Mouse (Mus musculus) layer of hippocampus, adult 2 months (tissue): ENCODE measurements around the gene Copg2. TPM values are rescaled to one million over a fixed set of nuclear protein-coding genes. Genes with fewer than 3 reads are reported as not detected.
"Not testable (repeated sequence)": the region's sequence is repeated elsewhere in the genome, so short reads cannot be mapped to it uniquely, and the experiment has no call there.

Experiments
- DNase-seq, 2 experiments: peaks; one replicate each; pipeline ENCODE4 v3.0.0; 2022; ENCODE audit warnings: low spot score in 2 of 2
- H3K27ac ChIP-seq: fragments of 200-600 bp; 2 replicates; pipeline ENCODE4 v1.8.1; 2022
- H3K4me3 ChIP-seq: fragments of 200-600 bp; 2 replicates; pipeline ENCODE4 v1.8.1; 2022; ENCODE audit warnings: mild to moderate bottlenecking
- CTCF ChIP-seq: fragments of 200-600 bp; conservative IDR thresholded peaks from 2 replicates; pipeline ENCODE4 v1.8.1; 2022; ENCODE audit warnings: antibody characterized with exemption, mild to moderate bottlenecking, moderate library complexity
- total RNA-seq, 2 experiments: library from RNA; stranded (reverse); gene quantifications; 2 replicates each; pipeline ENCODE4 v1.2.3; 2021

Copg2 gene
- total RNA-seq, 2 experiments from 2014 or later: 85.2 to 90.8 TPM

DNA sequence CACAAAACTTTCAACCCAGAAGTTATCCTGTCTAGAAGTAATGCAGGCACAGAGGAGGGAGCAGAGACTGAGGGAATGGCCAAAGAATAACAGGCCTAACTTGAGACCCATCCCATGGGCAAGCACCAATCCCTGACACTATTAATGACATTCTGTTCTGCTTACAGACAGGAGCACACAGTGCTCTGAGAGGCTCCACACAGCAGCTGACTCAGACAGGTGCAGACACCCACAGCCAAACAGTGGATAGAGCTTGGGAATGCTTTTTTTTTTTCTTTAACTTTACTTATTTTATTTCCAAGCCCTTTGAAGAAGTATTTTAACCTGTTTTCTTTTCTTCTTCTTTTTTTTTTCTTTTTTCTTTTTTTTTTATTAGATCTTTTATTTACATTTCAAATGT is 4.8 kb downstream of the Copg2 start:
- TF ChIP-seq CTCF: no peak
- H3K4me3 ChIP-seq: no peak overlapping the region
- DNase-seq: no peak
- no peak overlapping the region for H3K27ac ChIP-seq

DNA sequence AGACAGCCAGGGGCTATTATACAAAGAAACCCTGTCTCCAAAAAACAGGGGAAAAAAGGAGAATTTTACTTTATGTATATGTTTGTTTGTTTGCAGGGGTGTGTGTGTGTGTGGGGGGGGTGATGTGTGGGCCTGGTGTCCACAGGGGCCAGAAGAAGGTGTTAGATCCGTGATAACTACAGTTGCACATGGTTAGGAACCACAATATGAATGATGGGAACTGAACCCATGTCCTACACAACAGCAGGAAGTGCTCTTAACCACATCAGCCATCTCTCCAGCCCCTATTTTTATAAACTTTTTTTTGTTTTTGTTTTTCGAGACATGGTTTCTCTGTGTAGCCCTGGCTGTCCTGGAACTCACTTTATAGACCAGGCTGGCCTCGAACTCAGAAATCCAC is 11.7 kb downstream of the Copg2 start:
- TF ChIP-seq CTCF: no peak
- DNase-seq: no peak

DNA sequence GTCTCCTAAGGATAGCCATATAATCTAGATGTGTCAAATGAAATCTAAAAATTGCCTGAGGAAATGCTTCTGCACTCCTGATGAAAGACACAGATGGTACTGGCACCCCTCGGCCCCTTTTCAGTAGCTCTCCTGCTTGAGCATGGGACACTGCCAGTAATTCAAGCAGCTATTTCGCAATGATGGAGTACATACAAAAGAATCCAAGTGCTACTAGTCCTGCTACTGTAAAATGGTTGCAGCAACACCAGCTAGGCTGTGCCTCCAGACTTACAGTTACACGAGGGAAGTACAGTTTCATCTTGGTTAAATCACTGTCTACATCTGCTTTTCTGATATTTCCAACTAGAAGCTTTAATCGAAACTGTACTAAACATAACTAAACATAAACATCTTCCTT is 13.1 kb downstream of the Copg2 start:
- Histone ChIP-seq H3K4me3 (no peak overlapping the region), H3K27ac (no peak overlapping the region)
- peak in 1 of 2 experiments; percentile 13 for DNase-seq
- TF ChIP-seq CTCF: no peak

More for the DNA sequence above, 11.7 kb downstream of the Copg2 start:
- Histone ChIP-seq H3K4me3 (no peak overlapping the region), H3K27ac (no peak overlapping the region)

DNA sequence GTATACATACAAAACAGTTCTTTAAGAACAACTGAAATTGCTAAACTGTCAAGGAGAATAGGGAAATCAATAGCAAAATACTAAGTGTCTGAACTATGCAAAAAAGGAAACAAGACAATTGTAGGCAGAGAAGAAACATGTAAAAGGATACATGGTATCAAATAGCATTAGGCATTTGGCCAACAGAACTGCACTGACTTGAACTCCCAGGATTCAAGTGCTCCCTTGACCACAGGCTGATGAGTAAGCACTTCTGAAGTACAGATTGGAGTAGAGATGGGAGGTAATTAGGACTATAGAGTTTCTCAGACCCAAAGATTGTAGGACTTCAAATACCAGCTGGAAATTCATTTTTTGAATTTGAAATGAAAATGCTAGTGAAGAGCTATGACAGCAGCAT is 19.9 kb downstream of the Copg2 start:
- DNase-seq: no peak
- Histone ChIP-seq H3K27ac (no peak overlapping the region), H3K4me3 (no peak overlapping the region)
- TF ChIP-seq CTCF: no peak

DNA sequence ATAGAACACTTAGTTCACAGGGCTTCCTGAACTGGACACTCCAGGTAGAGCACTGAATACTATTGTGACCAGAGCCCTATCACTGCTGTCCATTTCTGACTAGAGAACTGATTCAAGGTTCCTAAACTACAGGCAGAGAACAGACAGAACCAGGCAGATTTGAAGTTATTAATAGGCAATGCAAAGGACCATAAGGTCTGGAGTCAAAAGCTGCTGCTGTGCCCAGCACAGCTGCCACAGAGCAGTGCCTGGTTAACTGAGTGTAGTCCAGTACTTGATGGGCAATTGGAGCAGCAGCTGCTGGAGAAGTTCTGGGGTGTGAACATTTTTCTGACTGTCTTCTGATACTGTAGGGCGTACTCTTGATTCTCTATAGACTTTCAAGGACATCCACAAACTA is 30.1 kb downstream of the Copg2 start:
- no peak overlapping the region for H3K4me3 ChIP-seq
- no peak for DNase-seq
- no peak for TF ChIP-seq CTCF
- no peak overlapping the region for H3K27ac ChIP-seq

DNA sequence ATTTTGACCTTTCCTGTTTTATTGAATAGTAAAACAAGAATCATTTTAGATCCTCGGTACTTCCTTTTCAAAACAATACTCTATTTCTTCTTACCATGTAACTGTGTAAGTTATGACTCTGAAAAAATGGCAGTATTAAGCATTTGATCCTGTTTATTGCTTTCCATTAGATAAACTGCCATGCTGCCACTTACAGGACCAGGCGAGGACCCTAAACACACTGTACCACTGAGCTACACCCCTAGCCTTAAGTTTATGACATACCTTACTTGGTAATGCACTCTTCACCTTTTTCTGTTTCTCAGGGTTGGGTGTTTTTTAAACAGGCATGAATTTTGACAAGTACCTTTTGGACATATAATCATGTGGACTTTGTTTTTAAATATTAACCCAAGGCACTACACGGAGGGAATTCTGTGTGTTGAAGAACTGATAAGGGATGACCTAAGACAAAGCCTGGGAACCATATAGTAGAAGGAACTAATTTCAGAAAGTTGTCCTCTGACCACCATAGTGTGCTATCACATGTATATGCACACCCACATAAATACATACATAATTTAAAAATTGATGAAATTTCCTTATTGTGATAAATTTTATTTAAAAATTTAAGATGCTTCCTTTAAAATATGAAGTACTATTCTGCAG is 31.4 kb downstream of the Copg2 start:
- H3K4me3 ChIP-seq: no peak overlapping the region
- no peak for TF ChIP-seq CTCF
- no peak for DNase-seq
- H3K27ac ChIP-seq: no peak overlapping the region

DNA sequence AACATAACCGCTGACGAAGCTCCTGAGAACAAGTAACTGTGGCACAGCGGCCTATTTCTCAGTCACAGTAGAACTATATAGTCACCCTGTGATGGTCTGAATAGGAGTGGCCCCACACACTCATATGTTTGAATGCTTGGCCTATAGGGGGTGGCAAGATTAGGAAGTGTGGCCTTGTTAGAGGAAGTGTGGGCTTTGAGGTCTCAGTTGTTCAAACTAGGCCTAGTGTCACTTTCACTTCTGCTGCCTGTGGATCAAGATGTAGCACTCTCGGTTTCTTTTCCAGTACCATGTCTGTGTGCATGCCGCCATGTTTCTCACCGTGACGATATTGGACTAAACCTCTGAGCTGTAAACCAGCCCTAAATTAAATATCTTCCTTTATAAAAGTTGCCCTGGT is 40.6 kb downstream of the Copg2 start:
- no peak for TF ChIP-seq CTCF
- H3K4me3 ChIP-seq: no peak overlapping the region
- no peak for DNase-seq
- no peak overlapping the region for H3K27ac ChIP-seq

DNA sequence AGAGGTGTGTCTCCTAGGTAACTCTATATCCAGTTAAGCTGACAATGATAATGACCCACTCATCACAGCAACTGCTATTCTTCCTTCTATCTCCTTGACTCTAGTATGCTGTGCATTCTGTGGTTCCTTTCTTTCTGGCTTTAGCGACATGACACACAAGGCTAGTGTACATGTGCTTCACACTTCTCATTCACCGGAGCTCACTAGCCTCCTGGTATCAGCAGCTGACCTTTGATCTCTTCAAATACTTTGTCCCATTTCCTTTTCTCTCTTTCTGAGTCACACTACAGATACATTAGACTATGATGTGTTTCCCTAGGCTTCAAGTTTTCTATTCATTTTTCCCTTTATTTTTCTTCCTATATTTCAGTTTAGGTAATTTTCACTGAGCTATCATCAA is 41.4 kb downstream of the Copg2 start:
- no peak for TF ChIP-seq CTCF
- Histone ChIP-seq H3K4me3 (no peak overlapping the region), H3K27ac (no peak overlapping the region)
- DNase-seq: no peak

DNA sequence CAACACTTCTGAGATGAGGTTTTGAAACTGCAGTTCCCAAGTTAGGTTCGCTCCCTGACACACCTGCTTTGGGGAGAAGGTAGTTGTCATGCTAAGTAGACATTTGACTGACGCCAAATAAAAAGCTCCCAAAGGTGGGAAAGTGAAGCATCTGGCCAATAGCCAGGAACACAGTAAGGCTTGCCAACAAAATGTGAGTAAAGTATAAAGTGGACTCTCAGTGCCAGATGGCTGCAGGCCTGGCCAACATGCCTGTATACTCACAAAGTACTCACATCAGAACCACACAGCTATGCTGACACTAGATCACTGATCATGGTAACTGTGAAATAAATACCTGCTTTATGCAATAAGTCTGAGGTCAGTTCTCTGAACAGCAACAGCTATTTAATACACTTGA is 46.8 kb downstream of the Copg2 start:
- no peak for TF ChIP-seq CTCF
- Histone ChIP-seq H3K27ac (no peak overlapping the region), H3K4me3 (no peak overlapping the region)
- peak in 1 of 2 experiments; percentile 1 for DNase-seq

DNA sequence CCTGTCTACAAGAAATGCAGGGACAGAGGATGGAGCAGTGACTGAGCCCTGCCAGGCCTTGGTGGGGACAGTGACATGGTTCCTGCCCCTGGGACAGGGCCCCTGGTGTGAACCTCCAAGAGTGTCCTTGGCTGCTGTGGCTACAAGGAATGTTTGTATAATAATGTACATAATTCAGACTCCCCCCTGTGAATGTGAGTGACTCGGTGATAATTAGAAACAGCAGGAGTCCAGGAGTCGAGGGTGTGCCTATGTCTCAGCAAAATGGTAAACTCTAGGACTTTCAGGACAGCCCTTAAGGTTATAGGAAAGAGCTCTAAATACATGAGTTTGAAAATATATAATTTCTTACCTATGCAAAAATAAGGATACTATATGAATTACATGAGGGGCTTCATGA is 64.4 kb downstream of the Copg2 start:
- no peak for TF ChIP-seq CTCF
- H3K27ac ChIP-seq: no peak overlapping the region
- DNase-seq: no peak
- H3K4me3 ChIP-seq: no peak overlapping the region

DNA sequence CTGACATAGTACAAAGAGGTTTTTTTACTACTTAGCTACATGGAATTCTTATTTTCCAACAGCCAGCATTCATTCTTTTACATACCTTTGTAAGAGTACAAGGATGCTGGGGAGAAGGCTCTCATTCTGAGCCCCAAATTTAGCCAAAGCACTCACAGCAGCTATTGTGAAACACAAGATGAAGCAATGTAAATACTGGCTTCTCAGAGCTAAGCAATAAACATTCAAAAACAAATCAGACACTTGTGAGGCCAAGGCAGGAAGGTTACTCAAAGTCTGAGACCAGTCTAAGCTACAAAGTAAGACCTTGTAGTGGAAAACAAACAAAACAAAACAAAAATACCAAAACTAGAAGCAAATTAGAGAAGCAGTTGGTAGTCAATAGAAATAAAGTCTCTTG is 83.0 kb downstream of the Copg2 start:
- H3K27ac ChIP-seq: no peak overlapping the region
- DNase-seq: no peak
- TF ChIP-seq CTCF: no peak
- no peak overlapping the region for H3K4me3 ChIP-seq

DNA sequence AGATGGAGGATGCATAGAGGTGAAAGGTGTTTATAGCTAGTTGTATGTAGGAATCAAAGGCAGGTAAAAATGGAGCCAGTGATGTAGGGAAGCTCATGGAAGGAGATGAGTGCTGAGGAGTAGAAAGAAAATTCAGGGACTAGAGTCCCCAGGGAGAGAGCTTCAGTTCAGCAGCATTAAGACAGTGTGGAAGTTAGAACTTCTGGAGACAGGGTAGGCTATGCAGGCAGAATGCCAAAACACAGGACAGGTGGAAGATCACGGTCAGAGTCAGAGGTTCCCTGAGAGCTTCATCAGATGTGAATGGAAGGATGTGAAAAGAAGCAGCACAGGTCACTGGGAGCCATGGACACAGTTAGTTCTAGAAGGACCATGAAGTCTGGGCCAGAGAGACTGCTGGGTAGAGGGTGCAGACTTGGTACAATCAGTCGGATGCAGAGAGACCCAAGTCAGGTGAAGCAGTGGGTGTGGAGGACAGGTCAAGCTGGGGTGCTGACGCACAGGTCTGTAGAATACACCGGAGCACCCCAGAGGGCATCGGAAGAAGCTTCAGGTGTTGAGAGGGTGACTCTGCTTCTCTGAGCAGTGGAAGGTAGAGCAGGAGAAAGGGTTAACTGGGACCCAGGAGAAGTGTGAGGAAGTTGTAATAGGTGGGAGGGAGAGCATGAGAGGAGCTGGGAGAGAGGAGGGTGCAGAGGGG is 91.4 kb downstream of the Copg2 start:
- no peak overlapping the region for H3K4me3 ChIP-seq
- no peak for DNase-seq
- no peak overlapping the region for H3K27ac ChIP-seq
- TF ChIP-seq CTCF: no peak

DNA sequence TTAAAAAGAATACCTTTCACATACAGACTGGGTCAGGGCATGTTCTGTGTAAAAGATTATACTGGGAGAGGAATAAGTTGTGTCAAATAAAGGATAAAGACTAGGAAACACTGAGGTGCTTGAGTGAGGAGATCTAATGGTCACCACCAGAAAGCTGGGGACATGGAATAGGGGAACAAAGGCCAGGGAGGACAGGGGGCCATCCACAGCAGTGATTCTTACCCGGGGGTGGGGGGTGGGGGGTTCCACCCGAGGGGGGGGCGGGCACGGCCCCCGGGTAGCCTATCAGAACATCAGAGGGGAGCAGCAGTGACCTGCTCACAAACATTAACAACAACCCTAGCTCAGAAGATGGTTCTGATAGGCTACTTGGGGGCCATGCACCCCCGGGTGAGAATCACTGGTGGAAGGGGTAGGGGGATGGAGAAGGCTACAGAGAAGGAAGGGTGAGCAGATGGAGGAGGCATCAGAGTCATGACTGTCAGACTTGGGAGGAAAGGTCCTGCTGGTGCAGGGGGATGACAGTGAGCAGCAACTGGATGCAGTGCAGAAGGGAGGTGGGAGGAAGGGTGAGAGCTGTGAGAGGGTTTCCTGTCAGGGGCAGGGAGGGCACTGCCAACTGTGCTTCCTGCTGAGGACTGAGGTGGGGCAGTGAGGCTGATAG is 92.1 kb downstream of the Copg2 start:
- DNase-seq: peak; percentile 18 to 33
- H3K27ac ChIP-seq, H3K4me3 ChIP-seq: not testable (repeated sequence)

DNA sequence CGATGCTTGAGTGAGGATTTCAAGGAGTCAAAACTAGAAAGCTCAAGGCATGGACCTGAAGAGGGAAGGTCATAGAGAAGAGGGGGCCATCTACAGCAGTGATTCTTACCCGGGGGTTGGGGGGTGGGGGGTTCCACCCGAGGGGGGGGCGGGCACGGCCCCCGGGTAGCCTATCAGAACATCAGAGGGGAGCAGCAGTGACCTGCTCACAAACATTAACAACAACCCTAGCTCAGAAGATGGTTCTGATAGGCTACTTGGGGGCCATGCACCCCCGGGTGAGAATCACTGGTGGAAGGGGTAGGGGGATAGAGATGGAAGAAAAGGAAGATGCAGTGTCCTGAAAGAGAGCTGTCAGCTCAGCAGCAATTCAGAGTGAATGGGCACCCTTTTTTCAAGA is 93.7 kb downstream of the Copg2 start:
- DNase-seq: not testable (repeated sequence)

More for the DNA sequence above, 93.7 kb downstream of the Copg2 start:
- not testable (repeated sequence) for H3K4me3 ChIP-seq, H3K27ac ChIP-seq
